Mouse (Mus musculus): ENCODE measurements around the gene Kmo. TPM values are rescaled to one million over a fixed set of nuclear protein-coding genes. Genes with fewer than 3 reads are reported as not detected.

Gene Kmo
- total RNA-seq, 1 experiment: not detected

DNA sequence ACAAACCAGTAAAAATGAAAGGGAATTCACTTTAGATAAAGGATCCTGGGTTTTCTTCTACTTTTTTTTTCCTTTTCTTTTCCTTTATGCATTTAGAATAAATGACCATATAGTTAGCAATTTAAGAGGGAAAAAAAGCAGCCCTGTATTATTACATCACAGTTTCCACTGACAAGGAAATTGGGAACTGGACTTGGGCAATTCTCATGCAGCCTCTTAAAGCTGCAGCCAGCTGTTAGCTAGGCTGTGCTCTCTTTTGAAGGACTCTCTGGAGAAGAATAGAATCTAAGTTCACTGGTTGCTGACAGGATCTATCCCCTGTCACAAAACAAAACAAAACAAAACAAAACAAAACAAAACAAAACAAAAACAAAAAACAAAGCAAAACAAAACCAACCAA lies 87.8 kb downstream of the Kmo start:
- DNase-seq (ENCODE audit: low read depth, low spot score): no peak
- no peak overlapping the region for H3K4me3 ChIP-seq (ENCODE audit: insufficient read depth in 1 of 2, low read depth in 1 of 2, low read length in 2 of 2, poor library complexity in 1 of 2, severe bottlenecking in 1 of 2)
- no peak overlapping the region for H3K9ac ChIP-seq (ENCODE audit: insufficient read depth, low read depth, low read length, poor library complexity, severe bottlenecking)
- H3K4me1 ChIP-seq (ENCODE audit: control insufficient read depth in 2 of 2, insufficient read depth in 2 of 2, low read length in 2 of 2, poor library complexity in 1 of 2): peaks cover 0 to 5% of the 10 kb centered on the region in 2 experiments; a peak in 1 of 4 replicates
- no peaks in the 10 kb centered on the region for H3K9me3 ChIP-seq (ENCODE audit: control insufficient read depth, insufficient read depth, low read depth, low read length)
- TF ChIP-seq MAFK (IDR thresholded peaks at IDR 0.05; ENCODE audit: insufficient read depth, low read depth, low read length): no peak
- TF ChIP-seq ZC3H11A (IDR thresholded peaks at IDR 0.05; ENCODE audit: borderline replicate concordance, low read depth, low read length): no peak
- TF ChIP-seq ZNF384 (IDR thresholded peaks at IDR 0.05; ENCODE audit: low read depth, low read length): no peak
- H3K27ac ChIP-seq (ENCODE audit: insufficient read depth, low read depth, low read length, poor library complexity, severe bottlenecking): no peak overlapping the region
- no peaks in the 10 kb centered on the region for H3K36me3 ChIP-seq (ENCODE audit: control insufficient read depth, insufficient read depth, low read length, poor library complexity, severe bottlenecking)
- in situ Hi-C loops (cut with MboI; ENCODE audit: low sequenced_read_pairs in 2 of 2, unreplicated experiment in 2 of 2): no loop called here

Other genes starting within 250 kb of the Kmo start
- 0.18 TPM in 1 of 2 replicates, not detected in the other for gene Rgs7, start 127.9 kb upstream of the Kmo start, total RNA-seq (2012; rRNA removed)
- gene Fh1, start 5.3 kb downstream of the Kmo start, total RNA-seq (2012; rRNA removed): 110 TPM in 2 replicates
- gene Opn3, start 72.4 kb downstream of the Kmo start, total RNA-seq (2012; rRNA removed): 1.5 and 2.5 TPM in 2 replicates
- gene Chml, start 72.5 kb downstream of the Kmo start, total RNA-seq (2012; rRNA removed): 10.4 and 17.4 TPM in 2 replicates
- 0.94 and 1.3 TPM in 2 replicates for gene Wdr64, start 78.2 kb downstream of the Kmo start, total RNA-seq (2012; rRNA removed)